Mouse (Mus musculus) kidney, adult 2 months (tissue): ENCODE measurements around the gene Zfp658.

Source experiments
- CTCF ChIP-seq: fragments of 200-500 bp; conservative IDR thresholded peaks from 2 replicates; pipeline ENCODE4 v1.5.1; 2011; ENCODE audit warnings: low read depth, mild to moderate bottlenecking, control low read depth, low read length, moderate library complexity, mixed read lengths; ENCODE audit not compliant: insufficient read depth, insufficient read length
- POLR2A ChIP-seq: fragments of 200-500 bp; IDR thresholded peaks from one replicate; pipeline ENCODE4 v1.6.1; 2011; ENCODE audit warnings: low read depth, low read length, control low read depth

GRCm38 (mm10) chr7:43601884-43602283, 39.8 kb downstream of the Zfp658 start:
- TF ChIP-seq CTCF (no peak), POLR2A (no peak)
